Mouse (Mus musculus) forebrain, embryonic 10.5 days (tissue): ENCODE measurements around the gene Gpm6b. TPM values are rescaled to one million over a fixed set of nuclear protein-coding genes. Genes with fewer than 3 reads are reported as not detected.
A peak's percentile ranks its signal among the peaks of the same experiment; 100 is the strongest.

Source experiments
- DNase-seq: peaks from one replicate; pipeline ENCODE4 v3.0.0-alpha.2; 2017; ENCODE audit warnings: low spot score; ENCODE audit errors: extremely low spot score
- H3K27ac ChIP-seq: fragments of 300-500 bp; sonication (generic); 2 replicates; pipeline ENCODE4 v1.5.1; 2016; ENCODE audit warnings: mild to moderate bottlenecking
- H3K27me3 ChIP-seq: fragments of 300-500 bp; sonication (generic); 2 replicates; pipeline ENCODE4 v1.6.1; 2016; ENCODE audit warnings: mild to moderate bottlenecking; ENCODE audit not compliant: poor library complexity, severe bottlenecking
- H3K36me3 ChIP-seq: fragments of 300-500 bp; sonication (generic); replicated peaks from 2 replicates; pipeline ENCODE4 v1.6.1; 2016; ENCODE audit warnings: mild to moderate bottlenecking, moderate library complexity
- H3K4me1 ChIP-seq: fragments of 300-500 bp; sonication (generic); 2 replicates; pipeline ENCODE4 v1.6.1; 2016
- H3K4me3 ChIP-seq: fragments of 300-500 bp; sonication (generic); 2 replicates; pipeline ENCODE4 v1.5.1; 2016; ENCODE audit warnings: mild to moderate bottlenecking, moderate library complexity
- H3K9me3 ChIP-seq: fragments of 300-500 bp; sonication (generic); 2 replicates; pipeline ENCODE4 v1.6.1; 2016; ENCODE audit warnings: mild to moderate bottlenecking, moderate library complexity
- WGBS: fragments of 180-500 bp; shearing (Covaris S2); methylation state at CpG from one replicate; pipeline ENCODE4 v1.1.7; 2016; 5-methylcytosine and 5-hydroxymethylcytosine counted together
- polyA plus RNA-seq: library from polyadenylated mRNA; unstranded; fragments of >200 nt; fragmentation: Nextera tagmentation; extraction: Ambion mirVana; gene quantifications from 2 replicates; pipeline ENCODE4 v1.2.1, GENCODE M21; 2016

Gene Gpm6b
- polyA plus RNA-seq, 1 experiment from 2014 or later, result 43.5 TPM

GRCm38 (mm10) chrX:166348086-166348485, 109.4 kb downstream of the Gpm6b start:
- peaks cover 77% of the 10 kb centered on the region for H3K27me3 ChIP-seq
- H3K27ac ChIP-seq, result no peak overlapping the region

GRCm38 (mm10) chrX:166348634-166349033, 109.9 kb downstream of the Gpm6b start:
- DNase-seq, result no peak

More at GRCm38 (mm10) chrX:166348086-166348485, 109.4 kb downstream of the Gpm6b start:
- H3K36me3 ChIP-seq, result no peaks in the 10 kb centered on the region
- DNase-seq, result no peak
- H3K9me3 ChIP-seq, result no peaks in the 10 kb centered on the region
- 83% methylated on average over 6 of the region's 6 CpGs for WGBS
- peaks cover 6% of the 10 kb centered on the region; the same call in 1 of the 2 replicates for H3K4me1 ChIP-seq
- peak overlapping the region; percentile 48; the same call in 1 of the 2 replicates for H3K4me3 ChIP-seq

GRCm38 (mm10) chrX:166351790-166352189, 113.1 kb downstream of the Gpm6b start:
- DNase-seq, result peak; percentile 24
- 33% methylated on average over 6 of the region's 6 CpGs for WGBS
- Histone ChIP-seq H3K27me3 (peaks cover 93% of the 10 kb centered on the region), H3K4me3 (no peak overlapping the region), H3K36me3 (no peaks in the 10 kb centered on the region), H3K4me1 (peaks cover 6% of the 10 kb centered on the region; the same call in 1 of the 2 replicates), H3K27ac (no peak overlapping the region), H3K9me3 (no peaks in the 10 kb centered on the region)

More at GRCm38 (mm10) chrX:166348634-166349033, 109.9 kb downstream of the Gpm6b start:
- peaks cover 80% of the 10 kb centered on the region for H3K27me3 ChIP-seq
- WGBS, result 94% methylated on average over 4 of the region's 4 CpGs
- H3K36me3 ChIP-seq, result no peaks in the 10 kb centered on the region
- no peaks in the 10 kb centered on the region for H3K9me3 ChIP-seq
- no peak overlapping the region for H3K27ac ChIP-seq
- peaks cover 6% of the 10 kb centered on the region; the same call in 1 of the 2 replicates for H3K4me1 ChIP-seq
- H3K4me3 ChIP-seq, result no peak overlapping the region; the same call in 1 of the 2 replicates

- Histone ChIP-seq H3K27me3 (peaks cover 96% of the 10 kb centered on the region), H3K27ac (no peak overlapping the region), H3K36me3 (no peaks in the 10 kb centered on the region), H3K4me3 (no peak overlapping the region), H3K4me1 (no peaks in the 10 kb centered on the region), H3K9me3 (no peaks in the 10 kb centered on the region)
- WGBS, result 78% methylated on average over 2 of the region's 2 CpGs
- no peak for DNase-seq
Observed at GRCm38 (mm10) chrX:166353412-166353811, 114.7 kb downstream of the Gpm6b start.

- no peak for DNase-seq
- H3K4me3 ChIP-seq, result no peak overlapping the region
Observed at GRCm38 (mm10) chrX:166354913-166355312, 116.2 kb downstream of the Gpm6b start.

GRCm38 (mm10) chrX:166356276-166356675, 117.6 kb downstream of the Gpm6b start:
- Histone ChIP-seq H3K27me3 (peaks cover 99% of the 10 kb centered on the region), H3K9me3 (no peaks in the 10 kb centered on the region), H3K4me3 (no peak overlapping the region), H3K27ac (no peak overlapping the region), H3K36me3 (no peaks in the 10 kb centered on the region), H3K4me1 (no peaks in the 10 kb centered on the region)
- no peak for DNase-seq
- WGBS, result 88% methylated on average over 3 of the region's 3 CpGs

More at GRCm38 (mm10) chrX:166354913-166355312, 116.2 kb downstream of the Gpm6b start:
- Histone ChIP-seq H3K9me3 (no peaks in the 10 kb centered on the region), H3K27ac (no peak overlapping the region), H3K4me1 (no peaks in the 10 kb centered on the region), H3K36me3 (no peaks in the 10 kb centered on the region), H3K27me3 (peaks cover 99% of the 10 kb centered on the region)
- 72% methylated on average over 1 of the region's 1 CpGs for WGBS

GRCm38 (mm10) chrX:166358955-166359354, 120.2 kb downstream of the Gpm6b start:
- Histone ChIP-seq H3K36me3 (no peaks in the 10 kb centered on the region), H3K4me1 (no peaks in the 10 kb centered on the region), H3K9me3 (no peaks in the 10 kb centered on the region), H3K4me3 (no peak overlapping the region), H3K27ac (no peak overlapping the region), H3K27me3 (peaks cover 98% of the 10 kb centered on the region)
- DNase-seq, result no peak
- 82% methylated on average over 2 of the region's 2 CpGs for WGBS

- 83% methylated on average over 2 of the region's 2 CpGs for WGBS
- H3K27ac ChIP-seq, result no peak overlapping the region
- no peak for DNase-seq
- peaks cover 96% of the 10 kb centered on the region for H3K27me3 ChIP-seq
- H3K4me1 ChIP-seq, result no peaks in the 10 kb centered on the region
- no peaks in the 10 kb centered on the region for H3K36me3 ChIP-seq
- H3K9me3 ChIP-seq, result no peaks in the 10 kb centered on the region
- H3K4me3 ChIP-seq, result no peak overlapping the region
Observed at GRCm38 (mm10) chrX:166359927-166360440, 121.3 kb downstream of the Gpm6b start.

GRCm38 (mm10) chrX:166360455-166360854, 121.7 kb downstream of the Gpm6b start:
- no peaks in the 10 kb centered on the region for H3K36me3 ChIP-seq
- H3K27me3 ChIP-seq, result peaks cover 96% of the 10 kb centered on the region
- WGBS, result 83% methylated on average over 4 of the region's 4 CpGs

GRCm38 (mm10) chrX:166365458-166366213, 126.9 kb downstream of the Gpm6b start:
- 84% methylated on average over 8 of the region's 8 CpGs for WGBS
- peaks cover 96% of the 10 kb centered on the region for H3K27me3 ChIP-seq
- H3K4me1 ChIP-seq, result no peaks in the 10 kb centered on the region
- no peaks in the 10 kb centered on the region for H3K36me3 ChIP-seq
- no peak overlapping the region for H3K4me3 ChIP-seq
- no peak for DNase-seq
- H3K9me3 ChIP-seq, result no peaks in the 10 kb centered on the region
- H3K27ac ChIP-seq, result no peak overlapping the region

More at GRCm38 (mm10) chrX:166360455-166360854, 121.7 kb downstream of the Gpm6b start:
- Histone ChIP-seq H3K4me3 (no peak overlapping the region), H3K4me1 (no peaks in the 10 kb centered on the region), H3K9me3 (no peaks in the 10 kb centered on the region), H3K27ac (no peak overlapping the region)
- DNase-seq, result no peak

- DNase-seq, result no peak
- Histone ChIP-seq H3K36me3 (peaks cover 16% of the 10 kb centered on the region; the same call in 1 of the 2 replicates), H3K4me1 (no peaks in the 10 kb centered on the region), H3K4me3 (no peak overlapping the region), H3K27me3 (peaks cover 100% of the 10 kb centered on the region), H3K9me3 (no peaks in the 10 kb centered on the region), H3K27ac (no peak overlapping the region)
- WGBS, result 81% methylated on average over 9 of the region's 9 CpGs
Observed at GRCm38 (mm10) chrX:166376681-166377328, 138.1 kb downstream of the Gpm6b start.

GRCm38 (mm10) chrX:166378652-166379051, 139.9 kb downstream of the Gpm6b start:
- WGBS, result 84% methylated on average over 5 of the region's 5 CpGs

GRCm38 (mm10) chrX:166383606-166384005, 144.9 kb downstream of the Gpm6b start:
- 93% methylated on average over 2 of the region's 2 CpGs for WGBS
- peaks cover 93% of the 10 kb centered on the region for H3K27me3 ChIP-seq
- no peak overlapping the region for H3K4me3 ChIP-seq
- DNase-seq, result no peak
- H3K9me3 ChIP-seq, result no peaks in the 10 kb centered on the region
- peaks cover 21% of the 10 kb centered on the region for H3K36me3 ChIP-seq
- no peaks in the 10 kb centered on the region for H3K4me1 ChIP-seq
- no peak overlapping the region for H3K27ac ChIP-seq

More at GRCm38 (mm10) chrX:166378652-166379051, 139.9 kb downstream of the Gpm6b start:
- Histone ChIP-seq H3K4me1 (no peaks in the 10 kb centered on the region), H3K27ac (no peak overlapping the region), H3K9me3 (no peaks in the 10 kb centered on the region), H3K36me3 (peaks cover 26% of the 10 kb centered on the region), H3K27me3 (peaks cover 100% of the 10 kb centered on the region), H3K4me3 (no peak overlapping the region)
- no peak for DNase-seq
